In the genomic region with DNA sequence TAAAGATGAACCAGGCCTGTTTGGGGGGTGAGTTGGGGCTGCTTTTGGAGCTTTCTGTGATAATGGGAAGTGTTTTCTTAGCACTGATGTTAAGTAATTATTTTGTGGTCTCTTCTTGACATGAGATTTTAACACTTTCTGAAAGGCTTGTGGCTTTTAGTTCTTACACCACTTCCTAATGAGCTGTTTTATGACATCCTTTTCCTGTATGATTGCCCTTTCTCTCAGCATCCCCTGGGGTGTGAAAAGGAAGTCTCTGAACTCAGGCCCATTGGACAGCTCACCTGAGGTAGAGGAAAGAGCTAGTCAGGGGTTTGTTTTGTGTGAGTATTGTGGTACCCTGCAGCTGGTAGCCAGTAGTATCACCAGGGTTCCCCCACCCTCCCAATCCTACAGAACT, we compare ENCODE assay signal across 19 mouse cellular contexts.
"Had no signal": no experiment of that assay in that cellular context is flagged by ENCODE, and none has a peak within 500 bp of the region (broad histone marks: within the 10 kb centered on the region; RNA-seq: fewer than 3 reads in every experiment).

No protein-coding gene starts in this region.

- H3K9me3 ChIP-seq: megakaryocyte, embryonic 14.5 days; midbrain, embryonic 13.5 days; midbrain, embryonic 15.5 days; neural tube, embryonic 12.5 days had no signal

- H3K27ac ChIP-seq: liver, embryonic 14.5 days; macrophage; midbrain, embryonic 13.5 days; midbrain, embryonic 15.5 days; neural tube, embryonic 12.5 days had no signal

- H3K4me2 ChIP-seq: lung, embryonic 14.5 days; midbrain, embryonic 11.5 days; midbrain, embryonic 13.5 days; midbrain, embryonic 15.5 days; neural tube, embryonic 12.5 days had no signal

- DNase-seq: lung, adult 18-20 months; lung, embryonic 14.5 days; lung, postnatal 14 days; lung, postnatal 36 days; retina, postnatal 1 day; right cerebral cortex, adult 18-20 months; right cerebral cortex, postnatal 25 days; right cerebral cortex, postnatal 4 days; spleen, adult 18-20 months; thymus, adult 18-20 months; thymus, postnatal 25 days; thymus, postnatal 4 days had no signal

- ATAC-seq: midbrain, embryonic 13.5 days; midbrain, embryonic 15.5 days had no signal

- H3K36me3 ChIP-seq: midbrain, embryonic 13.5 days; midbrain, embryonic 15.5 days; neural tube, embryonic 12.5 days had no signal

- H3K27me3 ChIP-seq: megakaryocyte, embryonic 14.5 days; midbrain, embryonic 13.5 days; midbrain, embryonic 15.5 days; neural tube, embryonic 12.5 days had no signal

- H3K4me3 ChIP-seq: megakaryocyte, embryonic 14.5 days; midbrain, embryonic 13.5 days; midbrain, embryonic 15.5 days; neural tube, embryonic 12.5 days had no signal

- H3K9ac ChIP-seq: liver, embryonic 14.5 days; lung, embryonic 14.5 days; midbrain, embryonic 13.5 days; midbrain, embryonic 15.5 days; neural tube, embryonic 12.5 days had no signal

- H3K4me1 ChIP-seq: midbrain, embryonic 13.5 days; neural tube, embryonic 12.5 days had no signal
